Mouse (Mus musculus): ENCODE data around the gene Gm10840. TPM values are rescaled to one million over a fixed set of nuclear protein-coding genes. Genes with fewer than 3 reads are reported as not detected.
"Not testable (repeated sequence)": the region's sequence is repeated elsewhere in the genome, so short reads cannot be mapped to it uniquely, and the experiment has no call there.

The Gm10840 gene
- polyA plus RNA-seq, 1 experiment from 2014 or later: 1.2 TPM

DNA sequence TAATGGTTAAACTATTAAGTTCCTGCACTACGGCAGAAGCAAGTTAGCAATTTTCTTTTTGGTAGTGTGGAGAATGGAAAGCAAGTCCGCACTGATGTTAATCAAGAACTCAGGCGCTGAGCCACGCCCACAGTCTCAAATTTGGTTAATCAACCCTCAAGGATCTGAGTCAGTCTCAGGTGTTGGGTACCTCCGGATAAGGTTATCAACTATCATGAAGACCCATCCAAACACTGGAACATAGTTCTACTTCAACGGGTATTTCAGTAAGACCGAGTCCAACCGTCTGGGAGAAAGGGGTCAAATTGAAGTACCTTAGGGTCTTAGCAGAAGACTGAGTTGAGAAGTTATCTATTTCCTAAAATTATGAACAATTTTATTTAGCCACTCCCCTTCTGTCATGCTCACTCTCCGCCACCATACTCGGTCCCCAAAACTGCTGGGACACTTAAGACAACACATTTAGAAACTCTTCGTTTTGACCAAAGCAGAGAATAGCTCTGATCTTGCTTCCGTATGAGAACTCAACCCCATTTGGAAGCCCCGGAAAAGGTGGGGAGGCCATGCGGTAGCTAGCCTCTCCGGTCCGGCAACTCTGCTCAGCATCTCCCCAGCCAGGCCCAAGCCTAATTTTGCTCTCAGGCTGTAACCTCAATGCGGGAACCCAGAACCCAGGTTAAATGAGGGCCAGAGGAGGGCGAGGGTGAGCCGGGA lies 32.2 kb downstream of the Gm10840 start:
- no peaks in the 10 kb centered on the region; the same call in 1 of the 2 replicates for H3K36me3 ChIP-seq (ENCODE audit: control insufficient read depth, insufficient read depth)
- H3K4me2 ChIP-seq (ENCODE audit: low read length): peak overlapping the region; percentile 52
- no peaks in the 10 kb centered on the region for H3K27me3 ChIP-seq (replicated peaks; ENCODE audit: control insufficient read depth, insufficient read depth, low read length)
- no peaks in the 10 kb centered on the region for H3K9me3 ChIP-seq (ENCODE audit: control insufficient read depth, low read length)
- 11% methylated on average over 19 of the region's 19 CpGs for WGBS
- peak overlapping the region; percentile 88 for H3K27ac ChIP-seq (ENCODE audit: low read length)
- peak overlapping the region; percentile 86 for H3K4me3 ChIP-seq (replicated peaks; ENCODE audit: low read length)
- H3K4me1 ChIP-seq (replicated peaks; ENCODE audit: control insufficient read depth, insufficient read depth, low read length): peaks cover 10% of the 10 kb centered on the region
- ATAC-seq: peak; percentile 13; the same call in 1 of the 2 replicates
- H3K9ac ChIP-seq (replicated peaks; ENCODE audit: low read depth, low read length): peak overlapping the region; percentile 90

DNA sequence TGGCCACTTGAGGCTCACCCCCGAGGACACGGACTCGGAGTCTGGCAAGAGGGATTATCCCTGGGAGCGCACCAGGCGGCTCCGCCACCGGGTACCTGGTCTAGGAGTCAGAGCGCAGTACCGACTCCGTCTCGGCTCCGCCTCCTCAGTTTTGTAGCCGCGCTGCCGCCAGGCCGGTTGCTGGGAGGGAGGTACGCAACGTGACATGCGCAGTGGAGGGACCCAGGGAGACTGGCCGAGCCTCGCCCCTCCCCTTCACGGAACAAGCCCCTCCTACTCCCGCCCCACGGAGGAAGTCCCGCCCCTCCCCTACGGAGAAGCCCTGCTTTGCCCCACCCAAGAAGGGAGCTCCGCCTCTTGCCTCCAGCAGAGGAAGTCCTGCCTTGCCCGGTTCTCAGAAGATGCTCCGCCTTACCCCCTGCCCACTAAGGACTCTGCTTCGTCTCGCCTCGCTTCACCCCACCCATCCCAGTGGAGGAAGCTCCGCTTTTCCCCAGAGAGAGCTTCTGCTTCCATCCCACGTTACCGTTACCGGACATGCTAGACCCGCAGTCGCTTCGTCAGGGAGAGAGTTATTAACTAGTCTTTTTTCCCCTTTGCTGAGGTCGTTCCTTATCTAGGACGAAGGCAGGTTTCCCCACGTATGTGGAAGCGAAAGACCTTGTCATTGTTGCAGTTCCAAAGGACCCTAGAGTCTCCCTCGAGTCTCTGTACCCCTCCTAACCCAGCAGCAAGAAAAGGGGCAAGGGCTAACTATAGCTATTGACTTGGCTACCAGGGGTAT lies 32.9 kb downstream of the Gm10840 start:
- H3K9ac ChIP-seq (replicated peaks; ENCODE audit: low read depth, low read length): peak overlapping the region; percentile 90
- peak overlapping the region; percentile 88 for H3K27ac ChIP-seq (ENCODE audit: low read length)
- H3K4me2 ChIP-seq (ENCODE audit: low read length): peak overlapping the region; percentile 52
- H3K9me3 ChIP-seq (ENCODE audit: control insufficient read depth, low read length): no peaks in the 10 kb centered on the region
- H3K4me3 ChIP-seq (replicated peaks; ENCODE audit: low read length): peak overlapping the region; percentile 86
- under 1% methylated on average over 43 of the region's 44 CpGs for WGBS
- ATAC-seq: peak; percentile 96
- H3K4me1 ChIP-seq (replicated peaks; ENCODE audit: control insufficient read depth, insufficient read depth, low read length): peaks cover 10% of the 10 kb centered on the region
- H3K36me3 ChIP-seq (ENCODE audit: control insufficient read depth, insufficient read depth): no peaks in the 10 kb centered on the region; the same call in 1 of the 2 replicates
- no peaks in the 10 kb centered on the region for H3K27me3 ChIP-seq (replicated peaks; ENCODE audit: control insufficient read depth, insufficient read depth, low read length)

DNA sequence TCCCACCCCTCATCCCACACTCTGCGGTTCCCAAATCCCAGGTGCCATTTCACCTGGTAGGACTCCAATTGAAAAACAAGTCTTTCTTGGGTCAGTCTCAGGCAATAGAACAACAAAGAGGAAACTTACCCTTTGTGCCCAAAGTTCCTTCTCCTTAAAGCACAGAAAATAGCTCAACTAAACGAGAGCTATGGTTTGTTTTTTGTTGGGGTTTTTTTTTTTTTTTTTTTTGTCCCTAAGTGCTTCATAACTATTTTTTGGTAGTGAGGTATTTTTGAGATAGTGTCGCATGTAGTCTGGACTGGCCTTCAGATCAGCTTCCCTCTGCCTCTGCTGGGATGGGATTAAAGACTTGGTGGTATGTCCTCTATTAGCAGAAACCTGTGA lies 33.5 kb downstream of the Gm10840 start:
- Histone ChIP-seq H3K4me3 (replicated peaks; ENCODE audit: low read length) (peak overlapping the region; percentile 86), H3K27ac (ENCODE audit: low read length) (peak overlapping the region; percentile 80), H3K9ac (replicated peaks; ENCODE audit: low read depth, low read length) (peak overlapping the region; percentile 63), H3K27me3 (replicated peaks; ENCODE audit: control insufficient read depth, insufficient read depth, low read length) (no peaks in the 10 kb centered on the region), H3K4me1 (replicated peaks; ENCODE audit: control insufficient read depth, insufficient read depth, low read length) (peaks cover 10% of the 10 kb centered on the region), H3K9me3 (ENCODE audit: control insufficient read depth, low read length) (no peaks in the 10 kb centered on the region), H3K4me2 (ENCODE audit: low read length) (peak overlapping the region; percentile 50), H3K36me3 (ENCODE audit: control insufficient read depth, insufficient read depth) (no peaks in the 10 kb centered on the region; the same call in 1 of the 2 replicates)
- no peak for ATAC-seq
- WGBS: 40% methylated on average over 3 of the region's 3 CpGs

DNA sequence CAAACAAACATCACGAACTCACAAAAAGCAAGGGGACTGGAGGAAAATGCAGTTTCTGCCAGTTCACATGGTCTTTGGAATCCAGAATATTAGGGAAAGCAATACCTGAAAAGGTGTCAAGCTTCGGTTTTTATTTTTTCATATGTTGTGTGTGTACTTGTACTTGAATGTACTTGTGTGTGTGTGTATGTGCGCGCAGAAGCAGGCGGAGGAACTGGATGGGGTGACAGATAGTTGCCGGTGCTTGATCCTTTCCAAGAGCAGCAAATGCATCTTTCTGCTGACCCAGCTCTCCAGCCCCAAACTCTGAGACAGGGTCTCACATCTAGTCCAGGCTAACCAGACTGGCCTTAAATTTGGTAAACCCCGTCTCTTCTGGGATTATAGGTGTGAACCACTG lies 34.2 kb downstream of the Gm10840 start:
- no peak overlapping the region for H3K4me2 ChIP-seq (ENCODE audit: low read length)
- no peak for ATAC-seq
- WGBS: 90% methylated on average over 7 of the region's 7 CpGs

DNA sequence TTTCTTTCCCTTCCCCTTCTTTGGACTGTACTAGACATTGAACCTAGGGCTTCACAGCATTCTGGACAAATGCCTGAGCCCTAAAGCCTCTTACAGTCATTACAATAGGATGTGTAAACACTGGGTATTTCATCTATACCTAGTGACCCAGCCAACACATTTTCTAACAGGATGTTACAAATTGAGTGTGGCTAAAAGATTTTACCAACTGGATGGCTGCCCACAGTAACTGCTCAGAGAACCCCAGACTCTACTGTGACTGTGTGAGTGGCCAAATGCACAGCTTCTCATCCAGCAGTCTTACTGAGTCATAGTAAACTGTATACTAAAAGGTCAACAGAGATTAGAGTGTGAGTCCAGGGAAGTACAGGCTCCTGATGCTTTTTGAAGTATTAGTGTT lies 34.7 kb downstream of the Gm10840 start:
- Histone ChIP-seq H3K27ac (ENCODE audit: low read length) (no peak overlapping the region), H3K36me3 (ENCODE audit: control insufficient read depth, insufficient read depth) (no peaks in the 10 kb centered on the region; the same call in 1 of the 2 replicates), H3K9ac (replicated peaks; ENCODE audit: low read depth, low read length) (no peak overlapping the region), H3K4me2 (ENCODE audit: low read length) (no peak overlapping the region), H3K4me1 (replicated peaks; ENCODE audit: control insufficient read depth, insufficient read depth, low read length) (peaks cover 10% of the 10 kb centered on the region), H3K9me3 (ENCODE audit: control insufficient read depth, low read length) (no peaks in the 10 kb centered on the region), H3K27me3 (replicated peaks; ENCODE audit: control insufficient read depth, insufficient read depth, low read length) (no peaks in the 10 kb centered on the region), H3K4me3 (replicated peaks; ENCODE audit: low read length) (no peak overlapping the region)
- no peak for ATAC-seq

More for the DNA sequence above, 34.2 kb downstream of the Gm10840 start:
- no peak overlapping the region for H3K27ac ChIP-seq (ENCODE audit: low read length)
- H3K4me1 ChIP-seq (replicated peaks; ENCODE audit: control insufficient read depth, insufficient read depth, low read length): peaks cover 10% of the 10 kb centered on the region
- H3K9me3 ChIP-seq (ENCODE audit: control insufficient read depth, low read length): no peaks in the 10 kb centered on the region
- no peaks in the 10 kb centered on the region; the same call in 1 of the 2 replicates for H3K36me3 ChIP-seq (ENCODE audit: control insufficient read depth, insufficient read depth)
- H3K9ac ChIP-seq (replicated peaks; ENCODE audit: low read depth, low read length): no peak overlapping the region
- no peaks in the 10 kb centered on the region for H3K27me3 ChIP-seq (replicated peaks; ENCODE audit: control insufficient read depth, insufficient read depth, low read length)
- H3K4me3 ChIP-seq (replicated peaks; ENCODE audit: low read length): no peak overlapping the region

DNA sequence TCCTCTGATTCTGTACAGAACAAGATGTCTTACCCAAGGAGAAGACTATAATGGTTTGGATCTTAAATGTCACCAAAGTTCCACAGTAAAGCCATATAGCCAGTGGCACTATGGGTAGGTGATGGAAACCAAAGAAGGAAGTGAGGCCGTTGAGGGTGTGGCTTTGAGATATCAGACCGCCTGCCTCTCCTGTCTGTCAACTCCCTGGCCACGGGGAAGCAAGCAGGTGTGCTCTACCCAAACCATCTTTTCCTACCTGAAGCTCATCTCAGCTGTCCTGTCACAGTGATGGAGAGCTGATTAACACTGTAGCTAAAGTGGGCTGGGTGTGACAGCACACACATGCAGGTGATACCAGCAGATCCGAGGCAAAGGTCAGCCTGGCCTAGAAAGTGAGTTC lies 37.6 kb downstream of the Gm10840 start:
- Histone ChIP-seq H3K27ac (ENCODE audit: low read length) (no peak overlapping the region), H3K9me3 (ENCODE audit: control insufficient read depth, low read length) (no peaks in the 10 kb centered on the region), H3K36me3 (ENCODE audit: control insufficient read depth, insufficient read depth) (peaks cover 14% of the 10 kb centered on the region), H3K9ac (replicated peaks; ENCODE audit: low read depth, low read length) (no peak overlapping the region), H3K4me3 (replicated peaks; ENCODE audit: low read length) (no peak overlapping the region), H3K4me2 (ENCODE audit: low read length) (no peak overlapping the region), H3K4me1 (replicated peaks; ENCODE audit: control insufficient read depth, insufficient read depth, low read length) (peaks cover 3% of the 10 kb centered on the region), H3K27me3 (replicated peaks; ENCODE audit: control insufficient read depth, insufficient read depth, low read length) (no peaks in the 10 kb centered on the region)
- WGBS: 83% methylated on average over 4 of the region's 4 CpGs
- no peak for ATAC-seq

DNA sequence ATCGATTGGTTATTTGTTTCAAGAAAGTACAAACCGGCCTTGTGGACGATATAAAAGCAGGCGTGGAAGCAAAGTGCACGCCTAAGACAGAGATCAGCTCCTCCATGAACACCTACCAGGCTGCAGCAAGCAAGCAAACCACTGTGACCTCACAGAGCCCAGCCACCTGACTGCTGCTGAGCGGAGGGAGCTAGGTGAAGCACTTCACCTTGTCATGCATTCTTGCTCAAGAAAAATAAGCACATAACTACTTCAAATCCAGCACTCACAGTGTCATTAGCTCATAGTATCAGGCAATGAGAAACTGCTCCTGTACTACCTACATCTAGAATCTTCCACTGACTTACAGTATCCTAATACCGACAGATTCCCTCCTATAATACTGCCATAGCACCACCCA lies 39.3 kb downstream of the Gm10840 start:
- H3K36me3 ChIP-seq (ENCODE audit: control insufficient read depth, insufficient read depth): peaks cover 25% of the 10 kb centered on the region
- H3K27ac ChIP-seq (ENCODE audit: low read length); H3K9me3 ChIP-seq (ENCODE audit: control insufficient read depth, low read length); H3K9ac ChIP-seq (replicated peaks; ENCODE audit: low read depth, low read length); H3K27me3 ChIP-seq (replicated peaks; ENCODE audit: control insufficient read depth, insufficient read depth, low read length); H3K4me3 ChIP-seq (replicated peaks; ENCODE audit: low read length); ATAC-seq; H3K4me2 ChIP-seq (ENCODE audit: low read length); H3K4me1 ChIP-seq (replicated peaks; ENCODE audit: control insufficient read depth, insufficient read depth, low read length): not testable (repeated sequence)
- 93% methylated on average over 7 of the region's 7 CpGs for WGBS

DNA sequence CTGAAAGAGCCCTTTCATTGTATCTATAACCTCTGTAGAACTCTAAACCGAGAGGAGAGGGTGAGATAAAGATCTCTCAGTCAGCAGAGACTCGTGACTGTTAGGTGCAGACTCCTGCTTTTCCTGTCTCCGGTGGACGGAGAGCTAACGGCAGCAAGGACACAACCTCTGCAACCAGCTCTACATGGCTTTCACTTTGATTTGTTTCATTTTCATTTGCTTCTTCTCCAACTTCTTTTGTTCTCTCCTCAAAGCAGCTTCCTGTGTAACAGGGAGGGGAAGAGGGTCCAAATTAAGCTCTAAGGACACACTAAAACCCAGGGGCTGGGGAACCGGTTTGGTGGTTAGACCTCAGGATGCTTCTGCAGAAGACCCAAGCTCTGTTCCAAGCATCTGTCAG lies 40.1 kb downstream of the Gm10840 start:
- Histone ChIP-seq H3K9me3 (ENCODE audit: control insufficient read depth, low read length) (no peaks in the 10 kb centered on the region), H3K4me1 (replicated peaks; ENCODE audit: control insufficient read depth, insufficient read depth, low read length) (no peaks in the 10 kb centered on the region), H3K4me3 (replicated peaks; ENCODE audit: low read length) (no peak overlapping the region), H3K9ac (replicated peaks; ENCODE audit: low read depth, low read length) (no peak overlapping the region; the same call in 1 of the 2 replicates), H3K4me2 (ENCODE audit: low read length) (no peak overlapping the region), H3K27me3 (replicated peaks; ENCODE audit: control insufficient read depth, insufficient read depth, low read length) (no peaks in the 10 kb centered on the region), H3K36me3 (ENCODE audit: control insufficient read depth, insufficient read depth) (peaks cover 25% of the 10 kb centered on the region), H3K27ac (ENCODE audit: low read length) (no peak overlapping the region)
- WGBS: 89% methylated on average over 6 of the region's 6 CpGs
- no peak for ATAC-seq

DNA sequence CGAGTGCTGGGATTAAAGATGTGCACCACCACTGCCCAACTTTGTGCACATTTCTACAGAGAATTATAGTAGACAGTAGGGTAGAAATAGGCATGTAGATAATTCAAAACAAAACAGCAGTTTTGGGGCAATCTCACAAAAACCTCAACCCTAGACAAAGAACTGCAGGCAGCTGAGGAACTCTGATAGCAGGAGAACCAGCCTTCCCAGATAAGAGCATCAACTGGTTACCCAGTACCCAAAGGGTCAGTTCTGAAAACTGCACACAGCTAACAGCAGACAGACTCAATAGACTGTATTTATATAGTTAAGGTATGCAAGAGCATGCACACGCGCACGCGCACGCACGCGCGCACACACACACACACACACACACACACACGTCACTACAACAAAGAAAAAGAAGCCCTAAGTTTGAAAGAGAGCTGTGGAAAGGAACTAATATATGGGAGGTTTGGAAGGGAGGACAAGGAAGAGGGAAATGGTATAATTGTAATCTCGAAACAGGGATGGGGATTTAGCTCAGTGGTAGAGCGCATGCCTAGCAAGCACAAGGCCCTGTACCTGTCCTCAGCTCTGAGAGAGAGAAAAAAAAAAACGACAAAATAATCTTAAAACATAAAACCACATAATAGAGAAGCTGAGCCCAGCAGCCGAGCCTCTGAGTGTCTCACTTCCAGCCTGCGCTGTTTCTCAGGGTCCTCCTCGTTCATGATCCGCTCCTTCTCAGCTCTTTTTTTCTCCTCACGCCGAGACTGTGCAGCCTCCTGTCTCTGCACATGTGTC lies 40.9 kb downstream of the Gm10840 start:
- no peak for ATAC-seq

More for the DNA sequence above, 40.9 kb downstream of the Gm10840 start:
- no peak overlapping the region for H3K4me3 ChIP-seq (replicated peaks; ENCODE audit: low read length)
- H3K36me3 ChIP-seq (ENCODE audit: control insufficient read depth, insufficient read depth): peaks cover 26% of the 10 kb centered on the region
- H3K9ac ChIP-seq (replicated peaks; ENCODE audit: low read depth, low read length): no peak overlapping the region
- H3K27ac ChIP-seq (ENCODE audit: low read length): no peak overlapping the region
- no peaks in the 10 kb centered on the region for H3K9me3 ChIP-seq (ENCODE audit: control insufficient read depth, low read length)
- 94% methylated on average over 19 of the region's 19 CpGs for whole genome bisulfite sequencing
- no peaks in the 10 kb centered on the region for H3K4me1 ChIP-seq (replicated peaks; ENCODE audit: control insufficient read depth, insufficient read depth, low read length)
- no peak overlapping the region for H3K4me2 ChIP-seq (ENCODE audit: low read length)
- no peaks in the 10 kb centered on the region for H3K27me3 ChIP-seq (replicated peaks; ENCODE audit: control insufficient read depth, insufficient read depth, low read length)
